Mouse (Mus musculus) brain, embryonic 18.5 days (tissue): ENCODE data around the gene Ptch2.

Experiments used
- DNase-seq: peaks from one replicate; pipeline ENCODE4 v3.0.0-alpha.2; 2012; ENCODE audit warnings: low read depth, low spot score

The Ptch2 gene

GRCm38 (mm10) chr4:117095551-117096452, at the start of gene Ptch2:
Gene Ptch2 (plus strand): TSS chr4:117096075.
- peak; percentile 42 for DNase-seq

GRCm38 (mm10) chr4:117048836-117049235, 47.0 kb upstream of the Ptch2 start:
- no peak for DNase-seq

- DNase-seq, result no peak
Observed at GRCm38 (mm10) chr4:117049485-117049884, 46.4 kb upstream of the Ptch2 start.

GRCm38 (mm10) chr4:117052626-117053025, 43.2 kb upstream of the Ptch2 start:
- no peak for DNase-seq

GRCm38 (mm10) chr4:117053956-117054355, 41.9 kb upstream of the Ptch2 start:
- no peak for DNase-seq

GRCm38 (mm10) chr4:117056102-117056501, 39.8 kb upstream of the Ptch2 start:
- no peak for DNase-seq

GRCm38 (mm10) chr4:117056514-117056913, 39.4 kb upstream of the Ptch2 start:
- DNase-seq, result no peak

GRCm38 (mm10) chr4:117058512-117058911, 37.4 kb upstream of the Ptch2 start:
- no peak for DNase-seq

GRCm38 (mm10) chr4:117062700-117063390, 33.0 kb upstream of the Ptch2 start:
- no peak for DNase-seq

- DNase-seq, result no peak
Observed at GRCm38 (mm10) chr4:117068035-117068434, 27.8 kb upstream of the Ptch2 start.

- DNase-seq, result no peak
Observed at GRCm38 (mm10) chr4:117069647-117070046, 26.2 kb upstream of the Ptch2 start.

GRCm38 (mm10) chr4:117070624-117071023, 25.3 kb upstream of the Ptch2 start:
- no peak for DNase-seq

- DNase-seq, result no peak
Observed at GRCm38 (mm10) chr4:117071183-117071582, 24.7 kb upstream of the Ptch2 start.

- no peak for DNase-seq
Observed at GRCm38 (mm10) chr4:117087948-117088640, 7.8 kb upstream of the Ptch2 start.

- DNase-seq, result no peak
Observed at GRCm38 (mm10) chr4:117090586-117090985, 5.3 kb upstream of the Ptch2 start.

GRCm38 (mm10) chr4:117094626-117095361, 1.1 kb upstream of the Ptch2 start:
- no peak for DNase-seq

- no peak for DNase-seq
Observed at GRCm38 (mm10) chr4:117096666-117097065, 791 bp downstream of the Ptch2 start.

- DNase-seq, result no peak
Observed at GRCm38 (mm10) chr4:117097969-117098763, 2.3 kb downstream of the Ptch2 start.

- DNase-seq, result no peak
Observed at GRCm38 (mm10) chr4:117098764-117099036, 2.8 kb downstream of the Ptch2 start.

- DNase-seq, result no peak
Observed at GRCm38 (mm10) chr4:117100036-117100435, 4.2 kb downstream of the Ptch2 start.

GRCm38 (mm10) chr4:117101218-117101617, 5.3 kb downstream of the Ptch2 start:
- DNase-seq, result no peak
